Mouse (Mus musculus) liver, embryonic 11.5 days (tissue): Measurements from ENCODE around the gene Mup5. TPM values are rescaled to one million over a fixed set of nuclear protein-coding genes. Genes with fewer than 3 reads are reported as not detected.
"Not testable (repeated sequence)": the region's sequence is repeated elsewhere in the genome, so short reads cannot be mapped to it uniquely, and the experiment has no call there.

Source experiments
- ATAC-seq: fragments of 200-750 bp; cut with Nextera tagmentation; replicated peaks from 2 replicates; pipeline ENCODE4 v1.8.0; 2017; ENCODE audit warnings: moderate number of reproducible peaks, mild to moderate bottlenecking, moderate TSS enrichment, moderate library complexity; ENCODE audit not compliant: low FRiP score
- DNase-seq: peaks from one replicate; pipeline ENCODE4 v3.0.0-alpha.2; 2017; ENCODE audit warnings: low spot score
- H3K27ac ChIP-seq: fragments of 300-500 bp; sonication (generic); 2 replicates; pipeline ENCODE4 v1.5.1; 2014; ENCODE audit warnings: mild to moderate bottlenecking, low read depth, low read length, control low read depth
- H3K27me3 ChIP-seq: fragments of 300-500 bp; sonication (generic); replicated peaks from 2 replicates; pipeline ENCODE4 v1.6.1; 2014; ENCODE audit warnings: low read length, mixed read lengths; ENCODE audit not compliant: control insufficient read depth, insufficient read depth
- H3K36me3 ChIP-seq: fragments of 300-500 bp; sonication (generic); 2 replicates; pipeline ENCODE4 v1.6.1; 2014; ENCODE audit warnings: mild to moderate bottlenecking, low read length, moderate library complexity, mixed read lengths; ENCODE audit not compliant: control insufficient read depth, insufficient read depth
- H3K4me1 ChIP-seq: fragments of 300-500 bp; sonication (generic); replicated peaks from 2 replicates; pipeline ENCODE4 v1.6.1; 2014; ENCODE audit warnings: low read length, mixed read lengths; ENCODE audit not compliant: control insufficient read depth, insufficient read depth
- H3K4me2 ChIP-seq: fragments of 300-500 bp; sonication (generic); 2 replicates; pipeline ENCODE4 v1.6.1; 2014; ENCODE audit warnings: mild to moderate bottlenecking, control low read depth, moderate library complexity
- H3K4me3 ChIP-seq: fragments of 300-500 bp; sonication (generic); 2 replicates; pipeline ENCODE4 v1.5.1; 2014; ENCODE audit warnings: low read depth, low read length, control low read depth
- H3K9ac ChIP-seq: fragments of 300-500 bp; sonication (generic); 2 replicates; pipeline ENCODE4 v1.6.1; 2014; ENCODE audit warnings: low read depth, low read length, control low read depth
- H3K9me3 ChIP-seq: fragments of 300-500 bp; sonication (generic); 2 replicates; pipeline ENCODE4 v1.6.1; 2016; ENCODE audit warnings: low read length, inconsistent platforms, mixed read lengths; ENCODE audit not compliant: control insufficient read depth
- WGBS: fragments of 180-500 bp; shearing (Covaris S2); extraction: QIAGEN DNeasy Blood & Tissue Kit; methylation state at CpG from one replicate; pipeline ENCODE4 v1.1.7; 2014; 5-methylcytosine and 5-hydroxymethylcytosine counted together
- polyA plus RNA-seq: library from polyadenylated mRNA; unstranded; fragments of >200 nt; fragmentation: Nextera tagmentation; extraction: Ambion mirVana; gene quantifications from 2 replicates; pipeline ENCODE4 v1.2.1, GENCODE M21; 2014

The Mup5 gene
- polyA plus RNA-seq, result not detected in 2 replicates

- Histone ChIP-seq H3K27me3 (no peaks in the 10 kb centered on the region), H3K9me3 (peaks cover 8% of the 10 kb centered on the region), H3K36me3 (no peaks in the 10 kb centered on the region), H3K4me2 (no peak within 1 kb of the TSS), H3K9ac (no peak within 1 kb of the TSS), H3K4me1 (no peaks in the 10 kb centered on the region), H3K27ac (no peak within 1 kb of the TSS), H3K4me3 (no peak within 1 kb of the TSS)
- DNase-seq, result no peak
- 67% methylated on average over 4 of the region's 4 CpGs for WGBS
- ATAC-seq, result no peak
These were observed at the start of gene Mup5 for GRCm38 (mm10) chr4:61834952-61835708. Gene Mup5 (minus strand): TSS chr4:61835233.

- Histone ChIP-seq H3K4me1 (no peaks in the 10 kb centered on the region), H3K36me3 (no peaks in the 10 kb centered on the region), H3K9me3 (peaks cover 6% of the 10 kb centered on the region), H3K4me3 (no peak overlapping the region), H3K9ac (no peak overlapping the region), H3K4me2 (no peak overlapping the region), H3K27ac (no peak overlapping the region), H3K27me3 (no peaks in the 10 kb centered on the region)
- 37% methylated on average over 4 of the region's 4 CpGs for WGBS
- no peak for ATAC-seq
- no peak for DNase-seq
These were observed 23.1 kb upstream of the Mup5 start for GRCm38 (mm10) chr4:61858160-61858559.

GRCm38 (mm10) chr4:61855831-61856698 lies 21.0 kb upstream of the Mup5 start:
- no peak overlapping the region for H3K27ac ChIP-seq
- H3K4me3 ChIP-seq, result no peak overlapping the region
- no peak overlapping the region for H3K4me2 ChIP-seq
- H3K27me3 ChIP-seq, result no peaks in the 10 kb centered on the region
- H3K9me3 ChIP-seq, result peaks cover 6% of the 10 kb centered on the region
- no peaks in the 10 kb centered on the region for H3K36me3 ChIP-seq
- DNase-seq (no peak), ATAC-seq (peak; percentile 54)
- H3K9ac ChIP-seq, result no peak overlapping the region
- no peaks in the 10 kb centered on the region for H3K4me1 ChIP-seq
- 77% methylated on average over 18 of the region's 18 CpGs for WGBS

- Histone ChIP-seq H3K27ac (no peak overlapping the region), H3K27me3 (no peaks in the 10 kb centered on the region), H3K9me3 (peaks cover 6% of the 10 kb centered on the region), H3K4me1 (no peaks in the 10 kb centered on the region), H3K4me2 (no peak overlapping the region), H3K36me3 (no peaks in the 10 kb centered on the region), H3K9ac (no peak overlapping the region), H3K4me3 (no peak overlapping the region)
- ATAC-seq (no peak; the same call in 1 of the 2 replicates), DNase-seq (no peak)
- 74% methylated on average over 6 of the region's 6 CpGs for WGBS
These were observed 20.3 kb upstream of the Mup5 start for GRCm38 (mm10) chr4:61855344-61855743.

- Histone ChIP-seq H3K27me3 (no peaks in the 10 kb centered on the region), H3K4me1 (no peaks in the 10 kb centered on the region), H3K4me3 (no peak overlapping the region), H3K36me3 (no peaks in the 10 kb centered on the region), H3K27ac (no peak overlapping the region), H3K9me3 (0 out of 2 replicates have a peak, but pooled peaks cover 2% of the 10 kb centered on the region), H3K4me2 (no peak overlapping the region), H3K9ac (no peak overlapping the region)
- DNase-seq, result no peak
- no peak for ATAC-seq
- WGBS, result 83% methylated on average over 5 of the region's 5 CpGs
These were observed 9.9 kb upstream of the Mup5 start for GRCm38 (mm10) chr4:61844758-61845455.

GRCm38 (mm10) chr4:61829211-61829610 lies 5.8 kb downstream of the Mup5 start:
- Histone ChIP-seq H3K9me3 (no peaks in the 10 kb centered on the region; the same call in 1 of the 2 replicates), H3K4me3 (no peak overlapping the region), H3K9ac (no peak overlapping the region), H3K4me1 (no peaks in the 10 kb centered on the region), H3K27me3 (no peaks in the 10 kb centered on the region), H3K36me3 (no peaks in the 10 kb centered on the region), H3K27ac (no peak overlapping the region), H3K4me2 (no peak overlapping the region)
- WGBS, result 60% methylated on average over 4 of the region's 4 CpGs
- DNase-seq (no peak), ATAC-seq (no peak)

DNA sequence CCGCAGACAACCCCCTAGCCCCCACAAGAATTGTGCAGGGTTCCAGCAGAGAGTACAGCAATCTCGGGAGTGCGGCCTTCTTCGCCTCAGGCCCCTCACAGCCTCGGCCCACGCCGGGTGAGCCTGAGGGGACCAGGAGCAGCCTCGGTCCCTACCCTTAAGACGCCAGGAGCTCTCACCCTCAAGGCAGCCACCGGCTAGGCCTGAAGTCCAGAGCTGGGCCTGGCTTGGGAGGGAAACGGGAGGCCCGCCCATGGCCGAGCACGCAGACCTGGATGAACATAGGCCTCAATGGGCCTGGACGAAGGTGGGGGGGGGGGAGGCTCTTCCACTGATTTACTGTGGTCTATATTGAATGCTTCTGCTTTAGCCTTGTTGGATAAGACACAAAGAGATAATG lies 11.8 kb downstream of the Mup5 start:
- no peak; the same call in 1 of the 2 replicates for ATAC-seq
- WGBS, result 90% methylated on average over 15 of the region's 15 CpGs
- H3K4me2 ChIP-seq, result no peak overlapping the region

DNA sequence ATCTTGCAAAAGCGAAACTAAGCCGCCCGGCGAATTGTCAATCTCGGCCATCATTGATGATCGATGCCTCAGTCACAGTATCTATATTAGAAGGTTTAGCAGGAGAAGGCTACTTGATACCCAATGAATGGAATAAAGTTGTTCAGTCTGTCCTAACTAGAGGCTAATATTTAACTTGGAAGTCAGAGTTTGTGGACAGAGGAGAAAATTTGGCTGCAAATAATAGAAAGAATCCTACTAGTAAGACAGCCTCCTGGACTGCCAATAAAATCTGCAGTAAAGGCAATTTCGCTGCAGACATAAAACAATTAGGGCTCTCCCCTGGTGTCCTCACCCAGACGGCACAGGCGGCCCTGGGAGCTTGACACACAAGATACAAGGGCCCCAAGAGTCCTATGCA lies 12.5 kb downstream of the Mup5 start:
- H3K4me1 ChIP-seq, DNase-seq, H3K9ac ChIP-seq, ATAC-seq, H3K9me3 ChIP-seq, H3K27me3 ChIP-seq, H3K27ac ChIP-seq, H3K36me3 ChIP-seq, H3K4me3 ChIP-seq, H3K4me2 ChIP-seq: not testable (repeated sequence)
- 90% methylated on average over 9 of the region's 9 CpGs for WGBS

More for the DNA sequence above, 11.8 kb downstream of the Mup5 start:
- H3K4me3 ChIP-seq, result no peak overlapping the region
- no peaks in the 10 kb centered on the region for H3K36me3 ChIP-seq
- peaks cover 5% of the 10 kb centered on the region for H3K9me3 ChIP-seq
- H3K4me1 ChIP-seq, result no peaks in the 10 kb centered on the region
- no peak overlapping the region for H3K27ac ChIP-seq
- DNase-seq, result no peak
- no peaks in the 10 kb centered on the region for H3K27me3 ChIP-seq
- H3K9ac ChIP-seq, result no peak overlapping the region
